Mouse (Mus musculus) limb, embryonic 11.5 days (tissue): ENCODE measurements around the gene Nfe2l3. TPM values are rescaled to one million over a fixed set of nuclear protein-coding genes. Genes with fewer than 3 reads are reported as not detected.

Source experiments
- ATAC-seq: fragments of 200-750 bp; cut with Nextera tagmentation; 2 replicates; pipeline ENCODE4 v1.8.0; 2017; ENCODE audit warnings: low read depth; ENCODE audit not compliant: insufficient number of reproducible peaks, low FRiP score, low TSS enrichment
- DNase-seq: peaks from one replicate; pipeline ENCODE4 v3.0.0-alpha.2; 2015; ENCODE audit warnings: low spot score
- H3K27ac ChIP-seq: fragments of 300-500 bp; sonication (generic); replicated peaks from 2 replicates; pipeline ENCODE4 v1.5.1; 2014; ENCODE audit warnings: low read depth, mild to moderate bottlenecking, low read length
- H3K27me3 ChIP-seq: fragments of 300-500 bp; sonication (generic); 2 replicates; pipeline ENCODE4 v1.6.1; 2014; ENCODE audit warnings: mild to moderate bottlenecking, low read length, mixed read lengths; ENCODE audit not compliant: control insufficient read depth, insufficient read depth
- H3K36me3 ChIP-seq: fragments of 300-500 bp; sonication (generic); 2 replicates; pipeline ENCODE4 v1.6.1; 2014; ENCODE audit warnings: mild to moderate bottlenecking, low read length, moderate library complexity, mixed read lengths; ENCODE audit not compliant: control insufficient read depth, insufficient read depth
- H3K4me1 ChIP-seq: fragments of 300-500 bp; sonication (generic); 2 replicates; pipeline ENCODE4 v1.6.1; 2014; ENCODE audit warnings: low read length, mixed read lengths; ENCODE audit not compliant: control insufficient read depth, insufficient read depth
- H3K4me2 ChIP-seq: fragments of 300-500 bp; sonication (generic); 2 replicates; pipeline ENCODE4 v1.6.1; 2014; ENCODE audit warnings: low read depth, mild to moderate bottlenecking, moderate library complexity; ENCODE audit not compliant: severe bottlenecking
- H3K4me3 ChIP-seq: fragments of 300-500 bp; sonication (generic); 2 replicates; pipeline ENCODE4 v1.5.1; 2014; ENCODE audit warnings: low read depth, low read length
- H3K9ac ChIP-seq: fragments of 300-500 bp; sonication (generic); 2 replicates; pipeline ENCODE4 v1.6.1; 2014; ENCODE audit warnings: mild to moderate bottlenecking, low read length
- H3K9me3 ChIP-seq: fragments of 300-500 bp; sonication (generic); 2 replicates; pipeline ENCODE4 v1.6.1; 2016; ENCODE audit warnings: low read length; ENCODE audit not compliant: control insufficient read depth
- WGBS: fragments of 180-500 bp; shearing (Covaris S2); extraction: QIAGEN DNeasy Blood & Tissue Kit; methylation state at CpG from one replicate; pipeline ENCODE4 v1.1.7; 2014; 5-methylcytosine and 5-hydroxymethylcytosine counted together
- polyA plus RNA-seq: library from polyadenylated mRNA; unstranded; fragments of >200 nt; fragmentation: Nextera tagmentation; extraction: Ambion mirVana; gene quantifications from 2 replicates; pipeline ENCODE4 v1.2.1, GENCODE M21; 2014

Nfe2l3 gene
- polyA plus RNA-seq, 1 experiment from 2014 or later, result 0.73 TPM

- H3K4me2 ChIP-seq, result peak within 1 kb of the TSS; percentile 73
- ATAC-seq (peak; percentile 94), DNase-seq (peak; percentile 100)
- peak within 1 kb of the TSS; percentile 100 for H3K27ac ChIP-seq
- H3K9me3 ChIP-seq, result no peaks in the 10 kb centered on the region
- H3K9ac ChIP-seq, result peak within 1 kb of the TSS; percentile 100
- peaks cover 10% of the 10 kb centered on the region; the same call in 1 of the 2 replicates for H3K36me3 ChIP-seq
- no peaks in the 10 kb centered on the region for H3K27me3 ChIP-seq
- WGBS, result under 1% methylated on average over 63 of the region's 63 CpGs
- H3K4me3 ChIP-seq, result peak within 1 kb of the TSS; percentile 98
- H3K4me1 ChIP-seq, result peaks cover 19% of the 10 kb centered on the region
Measured at GRCm38 (mm10) chr6:51469715-51470310, 37.3 kb downstream of the Nfe2l3 start, which contains the start of gene Hnrnpa2b1. TSS of gene Hnrnpa2b1 (minus strand) at chr6:51469894.

DNA sequence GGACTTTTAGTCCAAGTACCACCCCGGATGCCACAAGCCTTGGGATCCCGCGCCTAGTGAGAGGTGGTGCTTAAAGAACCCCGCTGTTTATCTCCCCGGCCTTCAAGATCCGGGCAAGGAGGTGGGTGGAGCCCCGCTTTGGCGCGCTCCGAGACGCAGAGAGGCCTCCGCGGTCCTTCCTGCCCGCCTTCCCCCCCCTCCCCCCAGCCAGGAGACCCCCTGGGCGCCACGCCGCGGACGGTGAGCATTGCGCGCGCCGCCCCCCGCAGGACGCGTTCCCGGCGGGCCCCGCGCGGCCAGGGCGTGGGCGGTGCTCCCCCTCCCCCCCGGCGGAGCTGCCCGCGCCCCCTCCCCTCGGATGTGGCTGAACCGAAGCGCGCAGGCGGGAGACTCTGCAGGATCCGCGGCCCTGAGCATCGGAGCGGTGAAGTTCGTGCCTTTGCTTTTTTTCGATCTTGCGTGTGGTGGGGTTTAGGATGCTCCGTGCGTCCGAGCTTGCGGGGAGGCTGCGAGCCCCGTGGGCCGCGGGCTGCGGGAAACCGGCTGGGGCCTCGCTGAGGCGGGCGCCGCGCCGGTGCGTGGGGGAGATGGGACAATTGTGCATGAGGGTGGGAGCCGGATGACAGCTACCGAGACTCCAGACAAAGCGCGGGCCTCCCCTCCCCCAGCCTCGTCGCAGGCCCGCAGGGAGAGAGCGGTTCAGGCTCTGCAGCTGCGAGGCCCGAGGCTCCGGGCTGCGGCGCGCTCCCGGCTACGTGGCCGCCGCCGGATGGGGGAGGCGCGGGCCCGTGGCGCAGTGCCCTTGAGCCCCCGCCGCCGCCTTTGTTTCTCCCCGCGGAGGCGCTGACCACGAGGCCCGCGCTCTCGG is 38.1 kb downstream of the Nfe2l3 start, which contains the start of gene Cbx3:
TSS of gene Cbx3 (plus strand) at position 50 of the 868 bp plus-strand sequence.
- under 1% methylated on average over 83 of the region's 99 CpGs for WGBS
- Histone ChIP-seq H3K4me2 (peak within 1 kb of the TSS; percentile 73), H3K4me3 (peak within 1 kb of the TSS; percentile 98), H3K27me3 (no peaks in the 10 kb centered on the region), H3K9ac (peak within 1 kb of the TSS; percentile 100), H3K36me3 (peaks cover 8% of the 10 kb centered on the region; the same call in 1 of the 2 replicates), H3K9me3 (no peaks in the 10 kb centered on the region), H3K27ac (peak within 1 kb of the TSS; percentile 100), H3K4me1 (peaks cover 19% of the 10 kb centered on the region)
- DNase-seq, result peak; percentile 90
- ATAC-seq, result peak; percentile 82

- Histone ChIP-seq H3K27me3 (no peaks in the 10 kb centered on the region), H3K4me3 (peak overlapping the region; percentile 98), H3K4me2 (peak overlapping the region; percentile 73), H3K9ac (peak overlapping the region; percentile 100), H3K36me3 (peaks cover 3% of the 10 kb centered on the region; the same call in 1 of the 2 replicates), H3K27ac (peak overlapping the region; percentile 100), H3K9me3 (no peaks in the 10 kb centered on the region), H3K4me1 (peaks cover 19% of the 10 kb centered on the region)
- WGBS, result 0% methylated on average over 10 of the region's 10 CpGs
- ATAC-seq (0 out of 2 replicates have a peak, but pooled peaks have one; percentile 11), DNase-seq (no peak)
Measured at GRCm38 (mm10) chr6:51471179-51471505, 38.7 kb downstream of the Nfe2l3 start.

- Histone ChIP-seq H3K4me1 (peaks cover 18% of the 10 kb centered on the region), H3K9me3 (no peaks in the 10 kb centered on the region), H3K36me3 (peaks cover 7% of the 10 kb centered on the region; the same call in 1 of the 2 replicates), H3K4me2 (peak overlapping the region; percentile 73), H3K27me3 (no peaks in the 10 kb centered on the region), H3K27ac (0 out of 2 replicates have a peak overlapping the region, but pooled peaks have one; percentile 8), H3K4me3 (peak overlapping the region; percentile 98), H3K9ac (peak overlapping the region; percentile 69)
- WGBS, result 26% methylated on average over 3 of the region's 3 CpGs
- DNase-seq (peak; percentile 54), ATAC-seq (no peak)
Measured at GRCm38 (mm10) chr6:51471782-51472181, 39.3 kb downstream of the Nfe2l3 start.

DNA sequence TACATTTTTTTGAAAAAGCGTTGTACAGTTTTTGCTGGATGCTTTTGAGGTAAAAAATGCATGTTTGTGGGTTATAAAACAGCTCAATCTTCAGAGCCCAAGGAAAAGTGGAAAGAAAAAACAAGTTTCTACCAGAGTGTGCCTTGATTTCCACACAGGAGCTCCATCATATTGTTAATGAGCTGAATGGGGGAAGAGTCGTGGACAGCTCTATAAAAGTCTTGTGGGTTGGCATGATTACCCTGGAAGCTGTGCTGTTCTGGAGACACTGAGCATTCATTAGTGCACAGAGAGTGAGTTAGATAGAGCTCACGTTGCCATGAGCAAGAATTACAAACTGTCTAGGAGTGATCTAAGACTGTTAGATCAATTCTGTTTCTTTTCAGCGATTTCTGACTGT is 39.7 kb downstream of the Nfe2l3 start:
- Histone ChIP-seq H3K4me3 (peak overlapping the region; percentile 98), H3K9me3 (no peaks in the 10 kb centered on the region), H3K27me3 (no peaks in the 10 kb centered on the region), H3K36me3 (peaks cover 5% of the 10 kb centered on the region; the same call in 1 of the 2 replicates), H3K4me1 (peaks cover 16% of the 10 kb centered on the region), H3K4me2 (peak overlapping the region; percentile 73), H3K27ac (0 out of 2 replicates have a peak overlapping the region, but pooled peaks have one; percentile 8), H3K9ac (peak overlapping the region; percentile 69)
- no peak for ATAC-seq
- DNase-seq, result no peak
- WGBS, result 57% methylated on average over 4 of the region's 4 CpGs

- ATAC-seq, result no peak
- Histone ChIP-seq H3K9ac (no peak overlapping the region), H3K36me3 (peaks cover 33% of the 10 kb centered on the region), H3K9me3 (no peaks in the 10 kb centered on the region), H3K4me3 (no peak overlapping the region), H3K4me1 (no peaks in the 10 kb centered on the region), H3K27me3 (no peaks in the 10 kb centered on the region), H3K27ac (no peak overlapping the region), H3K4me2 (no peak overlapping the region)
- DNase-seq, result no peak
- WGBS, result 93% methylated on average over 4 of the region's 4 CpGs
Measured at GRCm38 (mm10) chr6:51479136-51479731, 46.8 kb downstream of the Nfe2l3 start.

- H3K27me3 ChIP-seq, result no peaks in the 10 kb centered on the region
- H3K9ac ChIP-seq, result no peak overlapping the region
- H3K4me3 ChIP-seq, result no peak overlapping the region
- peaks cover 31% of the 10 kb centered on the region for H3K36me3 ChIP-seq
- WGBS, result 95% methylated on average over 8 of the region's 8 CpGs
- H3K27ac ChIP-seq, result no peak overlapping the region
- no peaks in the 10 kb centered on the region for H3K9me3 ChIP-seq
- H3K4me1 ChIP-seq, result no peaks in the 10 kb centered on the region
- H3K4me2 ChIP-seq, result no peak overlapping the region
- ATAC-seq, result no peak
- DNase-seq, result no peak
Measured at GRCm38 (mm10) chr6:51481548-51481947, 49.1 kb downstream of the Nfe2l3 start.

DNA sequence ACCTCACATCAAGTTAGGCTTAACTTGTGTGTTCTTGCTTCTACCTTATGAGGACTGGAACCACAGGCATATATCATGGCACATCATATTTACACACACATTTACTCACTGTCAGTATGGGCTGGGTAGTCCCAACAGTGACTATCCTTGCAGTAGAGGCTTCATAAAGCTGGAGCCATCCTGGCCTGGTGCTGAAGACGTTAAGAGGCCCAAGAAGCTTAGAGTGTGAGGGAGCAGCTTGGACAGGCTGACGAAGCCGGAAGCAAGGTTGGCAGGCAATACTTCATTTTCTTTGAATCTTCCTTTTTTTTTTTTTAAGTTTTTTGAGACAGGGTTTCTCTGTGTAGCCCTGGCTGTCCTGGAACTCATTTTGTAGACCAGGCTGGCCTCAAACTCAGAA is 51.4 kb downstream of the Nfe2l3 start:
- no peak overlapping the region for H3K4me3 ChIP-seq
- ATAC-seq, result no peak
- H3K4me1 ChIP-seq, result no peaks in the 10 kb centered on the region
- no peak overlapping the region for H3K27ac ChIP-seq
- peaks cover 25% of the 10 kb centered on the region for H3K36me3 ChIP-seq
- 95% methylated on average over 3 of the region's 3 CpGs for WGBS
- H3K9ac ChIP-seq, result no peak overlapping the region
- H3K9me3 ChIP-seq, result no peaks in the 10 kb centered on the region
- H3K27me3 ChIP-seq, result no peaks in the 10 kb centered on the region
- H3K4me2 ChIP-seq, result no peak overlapping the region
- no peak for DNase-seq
